Mouse (Mus musculus): ENCODE data around the gene Elp5.
"Not testable (repeated sequence)": the region's sequence is repeated elsewhere in the genome, so short reads cannot be mapped to it uniquely, and the experiment has no call there.

Elp5 gene

GRCm38 (mm10) chr11:69932254-69932653 is 50.1 kb downstream of the Elp5 start:
- peak; percentile 16 for DNase-seq

GRCm38 (mm10) chr11:69931769-69932168 is 50.5 kb downstream of the Elp5 start:
- no peak for DNase-seq

- DNase-seq, result no peak
Observed at GRCm38 (mm10) chr11:69930967-69931537, 51.3 kb downstream of the Elp5 start.

- not testable (repeated sequence) for DNase-seq
Observed at GRCm38 (mm10) chr11:69930176-69930575, 52.1 kb downstream of the Elp5 start.

- no peak for DNase-seq
Observed at GRCm38 (mm10) chr11:69929712-69930111, 52.6 kb downstream of the Elp5 start.

- no peak for DNase-seq
Observed at GRCm38 (mm10) chr11:69927501-69927900, 54.8 kb downstream of the Elp5 start.

GRCm38 (mm10) chr11:69922796-69923195 is 59.5 kb downstream of the Elp5 start:
- DNase-seq, result peak; percentile 58

- DNase-seq, result no peak
Observed at GRCm38 (mm10) chr11:69922012-69922756, 60.1 kb downstream of the Elp5 start.

GRCm38 (mm10) chr11:69921114-69922011 is 61.0 kb downstream of the Elp5 start, which contains the start of gene Eif5a:
Gene Eif5a (minus strand): TSS chr11:69921958.
- peak; percentile 100 for DNase-seq

GRCm38 (mm10) chr11:69920266-69921031 is 61.9 kb downstream of the Elp5 start:
- peak; percentile 74 for DNase-seq

GRCm38 (mm10) chr11:69919661-69920265 is 62.6 kb downstream of the Elp5 start:
- DNase-seq, result peak; percentile 70

- DNase-seq, result peak; percentile 32
Observed at GRCm38 (mm10) chr11:69919053-69919452, 63.3 kb downstream of the Elp5 start.
